Mouse (Mus musculus) left cerebral cortex, adult 9 months (tissue): ENCODE measurements around the gene Azi2.
A peak's percentile ranks its signal among the peaks of the same experiment; 100 is the strongest.

Experiments
- DNase-seq, 2 experiments: peaks; one replicate each; pipeline ENCODE4 v3.0.0; 2022; ENCODE audit warnings: low spot score in 2 of 2

Gene Azi2

DNA sequence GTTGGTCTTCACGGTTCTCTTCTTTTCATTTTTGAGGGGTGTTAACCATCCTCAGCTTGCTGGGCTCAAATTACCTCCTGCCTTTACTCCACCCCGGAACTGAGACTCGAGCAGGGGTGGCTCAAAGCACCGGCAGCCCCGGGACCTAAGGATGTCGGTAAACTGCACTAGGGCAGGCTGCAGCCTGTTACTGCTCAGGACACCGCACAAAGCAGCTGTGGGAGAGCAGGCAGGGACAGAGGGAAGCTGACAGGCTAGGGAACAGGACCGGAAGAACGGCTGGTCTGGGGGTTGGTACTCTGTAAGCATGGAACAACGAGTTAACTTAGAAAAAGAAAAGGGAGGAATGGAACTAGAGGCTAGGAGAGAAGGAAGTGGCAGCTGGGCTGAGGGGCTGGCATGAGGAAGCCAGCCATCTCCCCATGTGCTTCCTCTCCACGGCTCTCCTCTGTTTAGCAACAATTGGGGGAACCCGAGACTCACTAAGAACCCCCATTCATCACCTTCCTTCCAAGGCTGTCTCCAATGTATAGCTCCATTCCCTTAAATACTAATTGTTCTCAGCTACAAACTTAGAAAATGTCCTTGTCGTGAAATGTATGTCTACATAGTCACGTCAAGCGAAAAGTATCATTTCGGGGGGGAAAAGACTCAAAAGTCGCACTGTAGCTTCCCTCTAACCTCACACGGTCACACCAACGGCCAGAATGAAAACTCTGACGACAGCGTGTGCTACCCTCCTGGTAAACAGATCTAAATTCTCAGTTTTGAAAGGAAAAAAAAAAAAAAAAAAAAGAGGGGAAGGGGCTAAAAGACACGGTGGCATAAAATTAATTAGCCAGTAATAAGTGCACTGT lies 42.5 kb downstream of the Azi2 start:
- no peak for DNase-seq

DNA sequence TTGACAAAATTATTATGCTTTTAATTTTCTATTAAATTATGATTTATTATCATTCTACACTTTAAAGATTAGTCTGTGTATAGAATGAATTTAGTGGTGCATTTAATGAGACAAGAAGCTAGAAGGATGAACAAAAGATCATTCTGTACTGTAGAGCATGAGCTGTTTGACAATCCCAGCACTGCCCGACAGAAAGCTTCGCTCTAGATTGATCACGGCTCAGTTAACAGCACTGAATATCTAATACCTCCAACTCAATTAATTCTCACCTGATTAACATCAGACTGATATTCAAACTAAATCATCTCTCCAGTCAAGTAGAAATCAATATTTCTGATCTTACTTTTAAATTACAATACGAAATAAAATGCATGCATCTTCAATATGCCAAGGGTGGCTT lies 43.5 kb downstream of the Azi2 start:
- no peak for DNase-seq

DNA sequence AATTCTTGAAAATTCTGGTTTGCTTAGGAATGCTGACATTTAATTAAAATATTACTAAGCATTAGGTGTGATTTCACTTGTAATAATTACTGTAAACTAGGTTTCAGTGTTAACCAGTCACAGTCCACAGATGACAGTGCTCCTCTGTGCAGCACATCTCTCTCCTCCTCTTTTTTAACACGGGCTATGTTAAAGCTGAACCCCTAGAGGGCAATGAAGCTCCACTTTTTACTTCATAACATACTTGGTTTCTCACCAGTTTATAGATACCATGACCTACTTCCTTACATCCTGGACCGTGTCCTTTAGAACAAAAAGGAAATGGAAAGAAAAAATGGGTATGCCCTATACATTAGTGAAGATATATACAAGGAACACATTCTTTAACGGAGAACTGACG lies 59.1 kb downstream of the Azi2 start:
- DNase-seq = no peak

DNA sequence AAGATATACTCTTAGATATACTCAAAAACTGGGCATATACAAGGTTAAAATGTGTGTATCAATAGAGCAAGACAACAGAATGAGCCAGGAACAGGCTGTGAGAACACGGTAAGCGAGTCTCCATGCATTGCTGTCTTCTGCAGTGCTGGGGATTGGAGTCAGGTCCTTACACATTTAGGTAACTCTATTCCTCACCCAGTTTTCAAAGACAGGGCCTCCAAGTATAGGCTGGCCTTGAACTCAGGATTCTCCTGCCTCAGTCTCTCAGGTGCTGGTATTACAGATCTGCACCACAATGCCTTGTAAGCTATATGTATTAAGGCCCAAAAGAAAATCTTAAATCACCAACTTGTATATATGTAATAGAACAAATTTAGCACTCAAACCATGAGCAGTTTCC lies 60.2 kb downstream of the Azi2 start:
- DNase-seq = no peak

DNA sequence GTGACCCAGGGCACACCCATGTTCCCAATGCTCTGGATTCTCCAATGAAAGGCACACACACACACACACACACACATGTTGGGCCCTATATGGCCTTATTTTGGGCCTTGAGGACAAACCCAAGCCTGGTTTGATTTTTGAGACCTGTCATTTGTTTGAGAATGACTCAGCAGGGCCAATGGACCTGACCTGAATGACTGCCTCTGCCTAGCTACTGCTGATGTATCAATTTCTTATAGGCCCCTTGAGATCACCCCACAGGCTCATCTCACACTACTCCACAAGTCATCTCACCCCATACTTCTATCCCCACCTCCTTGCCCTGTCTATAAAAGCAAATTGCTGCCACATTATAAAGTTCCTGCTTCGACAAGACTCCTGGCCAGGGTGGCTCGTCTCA lies 61.5 kb downstream of the Azi2 start:
- DNase-seq = no peak

DNA sequence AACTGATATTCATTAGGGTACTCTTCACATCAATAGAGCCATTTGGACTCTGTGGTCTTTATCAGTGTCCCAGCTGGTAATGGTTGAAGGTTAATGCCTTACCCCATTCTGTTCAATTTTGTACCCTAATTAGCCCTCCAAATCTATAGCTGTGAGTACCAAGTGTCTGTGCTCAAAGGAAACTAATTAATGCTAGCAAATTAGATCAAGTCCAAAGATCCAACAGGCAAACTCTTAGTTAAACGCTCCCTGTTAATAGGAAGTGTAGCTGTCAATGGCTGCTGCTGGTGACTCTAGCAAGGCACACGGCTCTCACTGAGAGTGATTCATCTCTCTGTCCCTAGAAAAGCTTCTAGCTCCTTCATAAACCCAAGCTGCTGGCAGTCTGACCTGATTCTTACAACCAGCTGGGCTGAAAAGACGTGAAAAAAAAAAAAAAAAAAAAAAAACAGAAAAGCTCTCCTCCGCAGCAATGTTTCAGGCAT lies 68.3 kb downstream of the Azi2 start:
- peak in 1 of 2 experiments; percentile 17 for DNase-seq

DNA sequence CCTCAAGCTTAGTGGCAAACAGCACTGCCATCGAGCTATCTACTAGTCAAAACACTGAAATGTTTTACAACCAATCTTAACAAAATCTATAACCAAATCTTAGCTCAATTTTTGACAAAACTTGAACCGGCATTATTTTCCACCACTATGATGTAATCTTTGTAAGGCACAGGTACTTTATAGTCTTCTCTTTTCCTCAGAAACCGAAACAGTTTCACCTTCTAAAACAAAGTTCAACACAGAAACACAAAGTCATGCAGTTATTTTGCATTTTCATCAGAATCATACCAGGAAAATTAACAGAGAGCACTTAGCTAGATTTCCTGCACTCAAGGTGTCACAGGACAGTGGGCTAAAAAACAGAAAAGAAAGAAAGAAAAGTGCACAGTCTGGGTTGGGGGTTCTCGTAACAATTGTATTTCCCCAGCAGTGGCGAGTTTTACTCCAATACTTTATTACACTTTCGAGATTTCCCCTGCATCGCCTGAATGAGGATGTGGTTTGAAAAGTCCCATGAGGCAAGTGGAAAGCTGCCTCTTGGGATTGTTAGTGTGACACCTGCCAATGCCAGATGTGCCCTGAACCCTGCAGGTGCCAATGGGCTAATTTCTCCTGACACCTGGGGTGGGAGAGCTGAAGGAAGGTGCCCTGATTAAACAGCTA lies 69.5 kb downstream of the Azi2 start:
- DNase-seq = no peak

DNA sequence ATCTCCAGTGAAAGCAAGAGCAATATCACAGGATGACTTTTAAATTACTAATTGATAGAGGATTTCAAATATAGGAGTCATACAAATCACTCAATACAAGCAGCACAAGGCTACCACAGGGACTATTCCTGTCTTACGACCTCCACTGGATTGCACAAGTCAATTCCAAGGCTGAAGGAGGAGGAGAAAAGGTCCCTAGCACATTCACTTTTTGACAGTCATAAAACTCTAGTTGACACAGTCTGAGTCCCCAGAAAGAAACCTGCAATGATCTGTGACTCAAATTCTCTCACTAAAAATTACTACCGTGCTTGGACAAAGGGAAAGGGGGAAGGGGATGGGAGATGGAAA lies 70.0 kb downstream of the Azi2 start:
- DNase-seq = no peak
